Mouse (Mus musculus): Measurements from ENCODE around the gene Lrrc15. TPM values are rescaled to one million over a fixed set of nuclear protein-coding genes. Genes with fewer than 3 reads are reported as not detected.

The Lrrc15 gene
- polyA plus RNA-seq, 1 experiment from 2014 or later, result 0.11 TPM

GRCm38 (mm10) chr16:30271941-30272595, 11.0 kb downstream of the Lrrc15 start:
- DNase-seq (no peak), ATAC-seq (no peak)
- Histone ChIP-seq H3K27me3 (ENCODE audit: insufficient read depth, low read length) (no peaks in the 10 kb centered on the region), H3K4me1 (ENCODE audit: insufficient read depth) (no peaks in the 10 kb centered on the region), H3K4me2 (ENCODE audit: low read depth, low read length) (no peak overlapping the region), H3K4me3 (ENCODE audit: low read depth, low read length) (no peak overlapping the region), H3K9ac (replicated peaks) (no peak overlapping the region), H3K36me3 (replicated peaks; ENCODE audit: insufficient read depth, low read length) (no peaks in the 10 kb centered on the region), H3K9me3 (ENCODE audit: low read length) (no peaks in the 10 kb centered on the region), H3K27ac (ENCODE audit: low read depth) (0 out of 2 replicates have a peak overlapping the region, but pooled peaks have one; percentile 34)
- no peak for TF ChIP-seq CTCF (IDR thresholded peaks at IDR 0.05; ENCODE audit: low read depth)
- 56% methylated on average over 6 of the region's 6 CpGs for WGBS (ENCODE audit: insufficient replicate concordance)

DNA sequence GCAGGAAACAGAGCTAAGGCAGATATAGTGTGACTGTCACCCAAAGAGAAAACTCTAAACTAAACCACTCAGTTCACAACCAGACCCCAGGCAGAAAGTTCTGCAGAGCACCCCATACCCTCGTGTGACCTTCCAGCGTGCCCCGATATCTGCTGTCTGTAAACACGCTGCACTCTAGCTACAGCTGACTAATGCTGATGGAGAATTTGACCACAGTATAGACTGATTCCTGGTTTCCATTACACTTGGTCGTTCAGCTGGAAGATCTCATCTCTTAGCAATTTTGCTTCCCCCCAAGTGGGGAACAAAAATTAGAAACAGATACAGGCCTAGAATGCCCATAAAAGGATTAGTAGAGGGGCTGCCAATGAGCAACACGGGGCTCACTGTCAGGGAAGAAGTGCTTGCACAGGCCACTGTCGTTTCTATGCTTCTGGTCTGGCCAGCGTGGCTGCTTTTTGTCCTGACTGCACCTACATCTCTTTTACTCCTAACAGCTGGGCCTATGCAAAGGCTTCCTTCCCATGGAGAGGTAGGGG, 11.8 kb downstream of the Lrrc15 start:
- Histone ChIP-seq H3K4me1 (ENCODE audit: insufficient read depth) (no peaks in the 10 kb centered on the region), H3K4me3 (ENCODE audit: low read depth, low read length) (no peak overlapping the region), H3K4me2 (ENCODE audit: low read depth, low read length) (no peak overlapping the region), H3K9ac (replicated peaks) (no peak overlapping the region), H3K9me3 (ENCODE audit: low read length) (no peaks in the 10 kb centered on the region), H3K27ac (ENCODE audit: low read depth) (0 out of 2 replicates have a peak overlapping the region, but pooled peaks have one; percentile 34), H3K27me3 (ENCODE audit: insufficient read depth, low read length) (no peaks in the 10 kb centered on the region), H3K36me3 (replicated peaks; ENCODE audit: insufficient read depth, low read length) (no peaks in the 10 kb centered on the region)
- WGBS (ENCODE audit: insufficient replicate concordance), result 62% methylated on average over 8 of the region's 8 CpGs
- no peak for TF ChIP-seq CTCF (IDR thresholded peaks at IDR 0.05; ENCODE audit: low read depth)
- TF ChIP-seq EP300 (IDR thresholded peaks at IDR 0.05; ENCODE audit: low read depth), result no peak
- ATAC-seq (no peak), DNase-seq (no peak)

GRCm38 (mm10) chr16:30267359-30267758, 15.7 kb downstream of the Lrrc15 start, which contains the start of gene Cpn2:
Gene Cpn2 (minus strand): TSS chr16:30267499.
- Histone ChIP-seq H3K4me1 (ENCODE audit: insufficient read depth) (peaks cover 6% of the 10 kb centered on the region), H3K27ac (ENCODE audit: low read depth) (peak within 1 kb of the TSS; percentile 89), H3K36me3 (replicated peaks; ENCODE audit: insufficient read depth, low read length) (no peaks in the 10 kb centered on the region), H3K27me3 (ENCODE audit: insufficient read depth, low read length) (no peaks in the 10 kb centered on the region), H3K4me2 (ENCODE audit: low read depth, low read length) (peak within 1 kb of the TSS; percentile 67), H3K9me3 (ENCODE audit: low read length) (no peaks in the 10 kb centered on the region), H3K4me3 (ENCODE audit: low read depth, low read length) (peak within 1 kb of the TSS; percentile 50), H3K9ac (replicated peaks) (peak within 1 kb of the TSS; percentile 68)
- ATAC-seq (peak; percentile 83), DNase-seq (peak; percentile 70)
- WGBS (ENCODE audit: insufficient replicate concordance), result 56% methylated on average over 5 of the region's 5 CpGs
- TF ChIP-seq EP300 (IDR thresholded peaks at IDR 0.05; ENCODE audit: low read depth) (peak; percentile 64), CTCF (IDR thresholded peaks at IDR 0.05; ENCODE audit: low read depth) (no peak)

GRCm38 (mm10) chr16:30266561-30266960, 16.5 kb downstream of the Lrrc15 start:
- no peaks in the 10 kb centered on the region for H3K9me3 ChIP-seq (ENCODE audit: low read length)
- no peak for DNase-seq
- ATAC-seq, result no peak
- H3K9ac ChIP-seq (replicated peaks), result peak overlapping the region; percentile 68
- peak overlapping the region; percentile 67 for H3K4me2 ChIP-seq (ENCODE audit: low read depth, low read length)
- no peaks in the 10 kb centered on the region for H3K27me3 ChIP-seq (ENCODE audit: insufficient read depth, low read length)
- peak overlapping the region; percentile 89 for H3K27ac ChIP-seq (ENCODE audit: low read depth)
- H3K36me3 ChIP-seq (replicated peaks; ENCODE audit: insufficient read depth, low read length), result no peaks in the 10 kb centered on the region
- H3K4me3 ChIP-seq (ENCODE audit: low read depth, low read length), result peak overlapping the region; percentile 50
- 65% methylated on average over 5 of the region's 5 CpGs for WGBS (ENCODE audit: insufficient replicate concordance)
- H3K4me1 ChIP-seq (ENCODE audit: insufficient read depth), result peaks cover 6% of the 10 kb centered on the region
- no peak for TF ChIP-seq CTCF (IDR thresholded peaks at IDR 0.05; ENCODE audit: low read depth)
- TF ChIP-seq EP300 (IDR thresholded peaks at IDR 0.05; ENCODE audit: low read depth), result no peak

DNA sequence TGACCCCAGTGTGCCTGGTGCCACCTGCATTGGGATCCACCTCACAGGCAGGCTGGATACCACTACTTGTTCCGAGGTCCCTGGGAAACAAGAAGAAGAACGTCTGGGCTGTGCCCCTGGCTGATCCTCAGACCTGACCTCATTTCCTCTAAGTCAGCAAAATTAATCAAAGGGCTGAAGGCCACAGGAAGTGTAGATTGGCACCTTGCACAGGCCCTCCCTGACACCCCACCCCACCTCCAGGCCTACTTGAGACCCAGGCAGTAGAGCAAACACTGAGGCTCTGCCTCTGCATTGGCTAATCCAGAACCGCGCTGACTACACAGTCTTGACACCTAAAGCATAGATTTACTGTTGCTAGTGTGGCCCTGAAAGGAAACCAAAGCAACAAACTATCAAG, 17.4 kb downstream of the Lrrc15 start:
- no peak for TF ChIP-seq CTCF (IDR thresholded peaks at IDR 0.05; ENCODE audit: low read depth)
- TF ChIP-seq EP300 (IDR thresholded peaks at IDR 0.05; ENCODE audit: low read depth), result no peak
- peak overlapping the region; percentile 67 for H3K4me2 ChIP-seq (ENCODE audit: low read depth, low read length)
- peaks cover 6% of the 10 kb centered on the region for H3K4me1 ChIP-seq (ENCODE audit: insufficient read depth)
- H3K27me3 ChIP-seq (ENCODE audit: insufficient read depth, low read length), result no peaks in the 10 kb centered on the region
- no peak overlapping the region for H3K27ac ChIP-seq (ENCODE audit: low read depth)
- no peaks in the 10 kb centered on the region for H3K9me3 ChIP-seq (ENCODE audit: low read length)
- DNase-seq (no peak), ATAC-seq (no peak)
- 36% methylated on average over 4 of the region's 4 CpGs for WGBS (ENCODE audit: insufficient replicate concordance)
- 0 out of 2 replicates have a peak overlapping the region, but pooled peaks have one; percentile 50 for H3K4me3 ChIP-seq (ENCODE audit: low read depth, low read length)
- H3K36me3 ChIP-seq (replicated peaks; ENCODE audit: insufficient read depth, low read length), result no peaks in the 10 kb centered on the region
- H3K9ac ChIP-seq (replicated peaks), result peak overlapping the region; percentile 34

- H3K27ac ChIP-seq (ENCODE audit: low read depth), result no peak overlapping the region
- no peaks in the 10 kb centered on the region for H3K27me3 ChIP-seq (ENCODE audit: insufficient read depth, low read length)
- peaks cover 6% of the 10 kb centered on the region for H3K4me1 ChIP-seq (ENCODE audit: insufficient read depth)
- WGBS (ENCODE audit: insufficient replicate concordance), result 45% methylated on average over 4 of the region's 4 CpGs
- H3K36me3 ChIP-seq (replicated peaks; ENCODE audit: insufficient read depth, low read length), result no peaks in the 10 kb centered on the region
- H3K9me3 ChIP-seq (ENCODE audit: low read length), result no peaks in the 10 kb centered on the region
- TF ChIP-seq CTCF (IDR thresholded peaks at IDR 0.05; ENCODE audit: low read depth) (no peak), EP300 (IDR thresholded peaks at IDR 0.05; ENCODE audit: low read depth) (no peak)
- H3K4me2 ChIP-seq (ENCODE audit: low read depth, low read length), result no peak overlapping the region
- DNase-seq, result no peak
- no peak overlapping the region for H3K9ac ChIP-seq (replicated peaks)
- ATAC-seq, result no peak
- no peak overlapping the region for H3K4me3 ChIP-seq (ENCODE audit: low read depth, low read length)
Observed at GRCm38 (mm10) chr16:30263156-30263555, 19.9 kb downstream of the Lrrc15 start.

Measured in liver, postnatal 0 days (tissue).